Mouse (Mus musculus) erythroid progenitor cell, adult 5-6 weeks (primary cell): ENCODE results near the gene Megf11. TPM values are rescaled to one million over a fixed set of nuclear protein-coding genes. Genes with fewer than 3 reads are reported as not detected.
A peak's percentile ranks its signal among the peaks of the same experiment; 100 is the strongest.

Source experiments
- ATAC-seq: replicated peaks from 2 replicates; pipeline ENCODE4 v1.8.0; 2016; ENCODE audit warnings: moderate number of reproducible peaks, mild to moderate bottlenecking, moderate TSS enrichment, inconsistent platforms; ENCODE audit not compliant: poor library complexity, low FRiP score, severe bottlenecking
- total RNA-seq, 2 experiments: library from RNA; stranded (forward) in 1 of 2; stranded (reverse) in 1 of 2; fragments of 150-400 nt in 1 of 2; fragments of 186-747, 209-891 nt in 1 of 2; gene quantifications; 2 replicates each; pipeline versions ENCODE4 v1.2.3 to v1.2.4; 2015 to 2017; ENCODE audit warnings: low replicate concordance in 2 of 2

Megf11 gene
- total RNA-seq (2015; ENCODE audit: low replicate concordance) = not detected in 2 replicates
- 0.64 TPM in 1 of 2 replicates, not detected in the other for total RNA-seq (2017; ENCODE audit: low replicate concordance)

DNA sequence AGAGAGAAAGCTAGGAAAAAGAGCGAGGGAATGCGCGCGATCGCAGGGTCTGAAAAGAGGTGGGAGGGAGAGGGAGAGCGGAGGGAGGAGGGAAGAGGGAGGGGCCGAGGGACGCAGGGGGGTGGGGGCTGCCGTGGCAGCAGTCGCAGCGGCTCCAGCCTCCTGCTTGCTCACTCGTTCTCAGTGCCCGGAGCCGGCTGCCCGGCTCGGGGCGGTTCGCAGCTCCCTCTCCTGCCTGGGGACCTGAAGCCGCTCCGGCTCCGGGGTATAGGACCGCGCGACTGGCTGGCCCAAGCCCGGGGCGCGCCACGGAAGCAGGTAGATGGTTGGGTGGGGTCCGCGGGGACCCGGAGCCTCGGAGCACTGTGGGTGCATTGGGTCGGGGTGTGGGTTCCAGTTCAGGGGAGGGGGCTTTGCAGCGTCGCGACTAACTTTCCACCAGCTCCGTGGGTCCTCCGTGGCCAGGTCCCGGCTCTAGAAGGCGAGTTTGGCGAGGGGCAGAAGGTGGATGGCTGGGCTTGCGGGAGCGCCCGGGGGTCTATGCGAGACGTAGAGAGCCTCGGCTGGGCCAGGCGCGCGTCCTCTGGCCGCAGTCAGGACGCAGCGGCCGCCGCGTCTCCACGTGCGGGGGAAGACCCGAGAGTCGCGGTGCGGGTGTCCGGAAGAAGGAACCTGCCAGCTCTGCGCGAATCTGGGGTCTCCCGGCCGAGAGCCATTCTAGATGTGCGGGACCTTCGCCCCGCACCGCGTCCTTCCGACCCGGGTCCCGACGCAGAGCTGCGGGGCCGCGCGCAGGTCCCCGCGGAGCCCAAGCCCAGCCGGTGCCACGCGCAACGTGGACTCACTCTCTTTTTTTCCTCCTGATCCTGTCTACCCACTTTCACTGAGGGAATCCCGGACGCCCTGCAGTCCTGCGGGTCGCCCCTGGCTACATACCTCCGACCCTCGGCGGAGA lies at the start of gene Megf11:
TSS of gene Megf11 (plus strand) at position 116 of the 955 bp plus-strand sequence.
- no peak for ATAC-seq

DNA sequence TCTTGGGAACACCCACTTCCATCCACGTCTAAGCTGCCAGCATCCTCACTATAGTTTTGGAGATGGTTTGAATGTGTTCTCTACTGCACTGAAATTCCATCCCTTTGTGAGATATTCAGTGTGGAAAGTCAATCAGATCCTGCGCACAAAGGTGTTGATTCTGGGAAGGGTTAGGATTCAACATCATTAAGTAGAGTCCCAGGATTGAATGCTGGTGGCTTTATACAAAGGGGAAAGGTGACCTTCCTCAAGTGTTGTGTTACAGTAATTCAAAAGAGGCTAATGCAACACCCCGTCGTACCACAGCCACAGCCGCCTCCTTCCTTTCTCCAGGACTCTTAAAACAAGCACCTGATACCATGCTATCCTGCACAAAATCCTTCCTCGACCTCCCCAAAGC lies 49.6 kb upstream of the Megf11 start:
- ATAC-seq = no peak

DNA sequence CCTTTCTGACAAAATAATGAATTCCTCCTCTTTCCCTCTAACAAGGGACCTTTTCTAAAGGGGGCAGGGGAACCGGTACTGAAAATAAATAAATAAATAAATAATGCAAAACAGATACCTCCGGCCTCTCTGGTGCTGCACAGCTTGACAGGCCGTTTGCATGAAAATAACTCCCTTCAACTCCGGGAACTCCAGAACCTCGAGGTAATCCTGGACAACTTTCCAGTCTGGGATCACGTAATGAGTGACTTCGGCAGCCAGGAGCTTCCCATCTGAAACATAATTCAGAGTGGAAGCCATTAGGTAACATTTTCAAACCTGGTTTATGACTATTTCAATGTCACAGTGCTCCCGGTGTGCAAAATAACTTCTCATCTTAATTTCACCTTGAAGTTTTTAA lies 46.1 kb upstream of the Megf11 start:
- ATAC-seq = no peak

DNA sequence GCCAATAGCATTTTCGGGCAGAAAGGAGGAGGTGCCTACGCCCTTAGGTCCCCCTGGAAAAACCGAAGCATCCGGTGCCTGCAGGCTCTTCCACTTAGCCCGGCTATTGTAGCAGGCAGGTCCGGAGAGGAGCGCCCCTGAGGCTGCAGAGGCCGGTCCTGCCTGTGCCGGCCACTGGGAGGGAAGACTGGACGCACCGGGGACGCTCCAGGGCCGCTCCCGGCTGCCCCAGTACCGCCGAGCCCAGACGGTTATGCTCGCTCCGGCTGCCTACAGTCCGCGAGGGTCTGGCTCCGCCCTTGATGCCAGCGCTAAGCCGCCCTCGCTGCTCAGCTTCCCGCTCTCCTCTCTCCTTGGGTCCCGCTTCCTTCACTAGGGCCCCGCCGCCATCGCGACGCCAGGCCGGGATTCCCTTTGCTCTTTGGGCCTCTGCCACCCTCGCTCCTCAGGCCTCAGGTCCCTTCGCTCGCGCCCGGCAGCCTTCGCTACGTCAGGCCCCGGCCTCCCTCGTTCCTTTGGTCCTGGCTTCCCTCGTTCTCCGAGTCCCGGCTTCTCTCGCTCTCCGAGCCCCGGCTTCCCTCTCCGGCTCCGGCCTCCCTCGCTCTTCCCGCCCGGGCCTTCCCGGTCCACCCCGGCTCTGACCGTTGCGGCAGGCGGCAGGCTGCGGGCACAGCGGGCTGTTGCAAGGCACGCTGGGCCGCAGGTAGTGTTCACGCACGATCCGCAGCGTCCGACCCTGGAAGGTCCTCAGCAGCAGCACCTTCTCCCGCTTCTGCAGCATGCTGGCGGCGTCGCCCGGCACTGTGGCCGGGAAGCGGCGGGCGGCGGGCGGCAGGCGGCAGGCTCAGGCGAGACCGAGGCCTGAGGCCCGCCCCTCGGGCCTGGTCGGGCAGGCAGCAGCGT lies 44.8 kb upstream of the Megf11 start:
- ATAC-seq = peak; percentile 88

DNA sequence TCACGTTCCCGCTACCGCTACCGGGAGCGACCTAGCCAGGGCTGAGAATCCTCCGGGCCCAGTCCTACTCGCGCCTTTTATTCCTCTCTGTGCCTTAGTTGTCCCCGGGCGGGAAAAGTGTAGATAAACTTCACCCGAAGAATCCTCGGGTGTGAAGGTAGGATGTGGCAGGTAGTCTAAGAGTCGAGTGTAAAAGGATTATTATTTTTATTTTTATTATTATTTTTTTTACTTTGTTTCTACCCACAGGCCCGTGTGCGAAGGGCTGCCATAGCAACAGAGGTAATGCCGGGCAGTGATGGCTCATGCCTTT lies 44.2 kb upstream of the Megf11 start, which contains the start of gene Dis3l:
TSS of gene Dis3l (minus strand) at position 35 of the 313 bp plus-strand sequence.
- 0 out of 2 replicates have a peak, but pooled peaks have one; percentile 5 for ATAC-seq

DNA sequence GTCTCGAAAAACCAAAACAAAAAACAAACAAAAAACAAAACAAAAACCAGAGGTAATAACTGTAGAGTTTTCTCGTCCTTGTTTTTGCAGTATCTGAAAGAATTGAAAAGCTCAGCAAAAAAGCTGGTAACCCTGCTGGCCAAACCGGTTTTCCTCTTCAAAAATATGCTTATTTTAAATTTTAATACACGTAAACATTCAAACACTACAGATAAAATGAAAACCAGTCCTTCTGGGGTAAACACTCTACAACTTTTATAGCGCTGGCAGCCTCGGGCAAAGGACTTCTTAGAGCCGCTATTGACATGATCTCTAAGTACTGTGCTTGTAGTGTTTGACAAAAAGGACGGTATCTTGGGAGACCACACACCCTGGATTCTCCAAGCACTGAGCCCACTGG lies 43.8 kb upstream of the Megf11 start:
- no peak for ATAC-seq

DNA sequence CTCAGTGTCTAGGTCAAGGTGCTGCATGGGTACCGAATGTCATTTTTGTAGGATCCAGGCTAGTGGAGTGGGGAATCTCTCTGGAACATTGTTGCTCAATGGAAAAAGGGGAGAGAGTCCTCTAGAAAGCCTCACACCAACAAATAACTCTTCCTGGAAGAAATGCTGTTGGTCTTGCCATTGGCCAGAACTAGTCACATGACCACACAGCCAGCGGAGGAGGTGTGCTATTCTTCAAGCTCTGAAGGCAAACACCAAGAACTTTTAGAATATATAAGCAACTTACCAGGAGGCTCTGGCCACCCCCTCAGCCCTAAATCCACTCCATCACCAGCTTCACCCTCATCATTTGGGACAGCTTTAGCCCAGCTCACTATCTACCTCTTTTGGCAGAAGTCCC lies 41.8 kb upstream of the Megf11 start:
- ATAC-seq = no peak

DNA sequence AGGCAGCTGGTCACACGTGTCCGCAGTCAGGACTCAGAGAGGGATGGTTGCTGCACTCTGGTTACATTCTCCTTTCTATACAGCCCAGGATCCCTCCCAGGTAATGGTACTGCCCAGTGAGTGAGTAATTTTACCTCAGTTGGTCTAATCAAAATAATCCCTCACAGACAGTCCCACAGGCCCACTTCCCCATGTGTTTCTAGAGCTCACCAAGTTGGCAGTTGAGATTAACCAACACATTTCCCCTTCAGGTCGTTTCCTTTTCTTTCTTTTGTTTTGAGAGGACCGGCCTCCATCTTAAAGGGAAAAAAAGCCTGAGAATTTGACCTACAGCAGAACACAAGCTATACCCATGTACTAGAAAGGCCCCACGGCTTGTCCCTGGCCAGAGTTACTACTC lies 39.5 kb upstream of the Megf11 start:
- no peak for ATAC-seq

DNA sequence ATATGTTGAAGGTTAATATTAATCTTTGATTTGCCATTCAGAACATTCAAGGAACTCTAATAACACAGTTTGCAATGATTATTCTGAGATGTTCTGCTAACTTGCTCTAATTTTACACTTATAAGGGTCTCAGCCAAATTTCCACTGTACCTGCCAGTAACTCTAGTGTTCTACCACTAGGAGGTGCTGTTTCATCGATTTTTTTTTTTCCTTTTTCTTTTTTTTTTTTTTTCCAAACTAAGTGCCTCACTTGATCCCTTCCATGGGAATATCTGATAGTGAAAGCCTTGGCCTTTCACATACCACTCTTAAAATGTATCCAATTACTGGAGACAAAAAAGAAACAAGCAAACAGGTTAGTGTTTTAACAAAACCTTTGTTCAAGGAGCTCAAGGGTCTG lies 38.0 kb upstream of the Megf11 start:
- no peak for ATAC-seq

DNA sequence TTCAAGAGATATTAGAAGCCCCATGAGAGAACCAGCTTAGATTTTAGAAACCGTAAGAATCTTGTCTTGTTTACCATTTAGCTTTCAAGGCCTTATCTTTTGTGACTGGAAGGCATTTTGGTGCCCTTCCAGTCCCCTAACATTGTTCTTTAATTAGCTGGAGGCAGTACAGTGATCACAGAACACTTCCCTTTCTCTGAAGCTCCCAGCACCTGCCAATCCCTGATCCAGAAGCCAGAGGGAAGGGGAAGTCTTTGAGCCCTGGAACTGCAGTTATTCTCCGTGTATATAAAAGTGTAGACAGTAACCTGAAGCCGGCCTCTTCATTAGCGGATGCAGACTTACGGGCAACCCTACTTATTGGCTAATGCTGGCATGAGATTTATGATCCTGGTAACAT lies 35.9 kb upstream of the Megf11 start:
- no peak for ATAC-seq

DNA sequence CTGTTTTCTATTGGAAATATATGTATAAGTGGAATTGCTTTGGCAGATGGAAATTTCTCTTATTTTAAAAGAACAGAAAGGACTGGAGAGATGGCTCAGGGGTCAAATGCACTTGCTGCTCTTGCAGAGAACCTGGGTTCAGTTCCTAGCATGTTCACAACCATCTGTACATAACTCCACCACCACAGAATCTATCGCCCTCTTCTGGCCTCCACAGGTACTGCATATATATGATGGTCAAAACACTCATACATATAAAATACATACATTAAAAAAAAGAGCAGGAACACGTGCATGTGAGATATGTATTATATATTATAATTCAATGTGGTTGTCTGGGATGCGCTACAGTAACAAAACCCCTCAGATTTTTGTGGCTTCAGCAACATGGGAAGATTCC lies 34.2 kb upstream of the Megf11 start:
- ATAC-seq = 0 out of 2 replicates have a peak, but pooled peaks have one; percentile 61

DNA sequence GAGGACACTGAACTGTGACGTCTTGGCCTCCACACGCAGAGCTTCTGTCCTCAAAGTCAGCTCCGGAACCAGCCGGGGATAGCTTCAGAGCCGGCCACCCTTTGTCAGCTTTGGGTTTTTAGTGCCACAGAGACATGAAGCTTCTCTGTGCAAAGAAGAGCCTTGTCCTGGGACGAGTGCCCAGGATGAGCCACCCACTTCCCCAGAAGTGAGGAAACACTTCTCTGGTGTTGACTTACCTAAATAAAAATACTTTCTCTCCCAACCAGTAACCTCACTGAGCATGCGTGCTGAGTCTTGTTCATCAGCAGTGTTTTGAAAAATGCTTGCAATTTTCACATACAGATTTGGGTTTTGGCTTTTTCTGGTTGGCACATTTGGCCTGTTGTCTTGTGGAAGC lies 29.8 kb upstream of the Megf11 start:
- no peak for ATAC-seq

DNA sequence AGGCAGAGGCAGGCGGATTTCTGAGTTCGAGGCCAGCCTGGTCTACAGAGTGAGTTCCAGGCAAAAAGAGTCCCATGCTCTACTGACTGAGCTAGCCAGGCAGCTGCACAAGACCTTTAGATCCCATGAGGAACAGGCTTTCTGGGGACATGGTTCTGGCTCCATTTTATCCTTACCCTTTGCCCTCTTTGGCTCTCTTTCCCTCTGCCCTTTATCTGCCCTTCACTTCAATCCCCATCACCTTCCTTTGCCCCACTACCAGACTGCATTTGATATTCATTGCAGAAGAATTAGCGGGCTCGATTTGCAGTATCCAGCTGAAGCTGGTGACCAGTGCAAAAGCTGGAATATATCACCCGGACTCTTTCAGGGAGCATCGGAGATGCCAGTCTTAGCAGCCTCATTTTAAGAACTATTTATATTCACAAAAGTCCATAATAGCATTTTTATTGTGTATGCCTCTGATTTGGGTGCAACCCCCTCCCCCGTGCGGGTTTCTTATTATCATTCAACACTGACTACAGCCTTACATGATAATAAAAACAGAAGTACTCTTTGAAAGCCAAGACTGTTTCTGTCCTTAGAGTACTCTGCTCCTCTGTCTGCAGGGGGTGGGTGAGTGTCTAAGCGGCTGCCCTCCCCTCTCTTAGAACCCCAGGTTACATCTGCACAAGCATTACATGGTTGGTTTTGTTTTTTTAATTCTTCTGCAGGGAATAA lies 24.0 kb upstream of the Megf11 start:
- ATAC-seq = no peak

DNA sequence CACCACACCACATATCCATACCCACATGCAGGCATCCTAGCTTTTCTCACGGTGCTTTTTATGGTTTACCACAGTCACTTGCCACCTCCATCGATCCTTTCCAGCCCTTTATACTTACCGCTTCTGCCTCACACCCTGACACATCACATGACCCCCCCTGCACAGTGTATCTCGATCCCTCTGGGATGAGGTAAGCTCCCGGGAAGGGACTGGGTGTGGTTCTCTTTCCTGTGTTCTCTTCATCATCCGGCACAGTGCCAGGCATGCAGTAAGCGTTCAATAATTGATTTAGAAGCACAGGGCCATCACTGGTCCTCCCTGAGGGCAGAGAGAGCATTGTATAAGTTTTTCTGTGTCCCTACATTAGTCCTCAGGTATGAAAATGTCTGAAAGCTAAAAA lies 15.6 kb upstream of the Megf11 start:
- no peak for ATAC-seq

DNA sequence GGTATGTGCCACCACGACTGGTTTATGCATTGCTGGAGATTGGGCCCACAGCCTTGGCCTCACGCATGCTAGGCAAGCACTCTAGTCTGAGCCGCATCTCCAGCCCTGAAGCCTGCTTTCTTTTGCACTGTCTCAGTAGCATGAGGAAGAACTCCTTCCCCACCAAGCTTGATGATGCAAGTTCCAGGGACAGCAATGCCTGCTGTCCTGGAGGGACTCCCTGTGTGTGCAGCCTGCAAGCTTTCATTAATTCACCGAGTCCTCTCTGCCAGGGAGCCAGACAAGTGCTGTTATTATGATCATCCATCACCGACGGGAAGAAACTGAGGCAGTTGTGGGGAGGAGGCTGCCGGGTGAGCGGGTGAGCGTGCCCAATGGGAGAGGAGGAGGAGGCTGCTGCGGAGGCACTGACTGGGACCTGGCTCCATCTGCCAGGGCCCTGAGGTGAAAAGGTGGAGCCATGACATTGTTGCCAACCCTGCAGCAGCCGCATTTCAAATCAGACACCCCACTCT lies 14.1 kb upstream of the Megf11 start:
- ATAC-seq = 0 out of 2 replicates have a peak, but pooled peaks have one; percentile 25

DNA sequence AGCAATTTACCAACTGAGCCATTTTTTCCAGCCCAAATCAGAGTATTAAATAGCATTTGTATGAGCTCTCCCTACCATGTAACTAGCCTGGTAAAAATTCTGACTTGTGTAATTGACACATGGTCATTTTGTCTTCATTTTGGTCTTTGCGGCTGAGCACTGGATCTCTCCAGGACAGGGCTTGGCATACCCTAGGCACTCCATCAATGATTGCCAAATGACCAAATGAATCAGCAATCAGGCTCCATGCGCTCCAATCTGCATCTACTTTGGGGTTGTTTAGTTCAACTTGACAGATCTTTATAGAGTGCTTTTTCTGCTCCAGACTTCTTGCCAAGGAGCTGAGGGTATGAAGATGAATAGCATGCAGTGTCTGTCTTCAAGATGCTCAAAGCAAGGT lies 9.0 kb upstream of the Megf11 start:
- ATAC-seq = no peak

DNA sequence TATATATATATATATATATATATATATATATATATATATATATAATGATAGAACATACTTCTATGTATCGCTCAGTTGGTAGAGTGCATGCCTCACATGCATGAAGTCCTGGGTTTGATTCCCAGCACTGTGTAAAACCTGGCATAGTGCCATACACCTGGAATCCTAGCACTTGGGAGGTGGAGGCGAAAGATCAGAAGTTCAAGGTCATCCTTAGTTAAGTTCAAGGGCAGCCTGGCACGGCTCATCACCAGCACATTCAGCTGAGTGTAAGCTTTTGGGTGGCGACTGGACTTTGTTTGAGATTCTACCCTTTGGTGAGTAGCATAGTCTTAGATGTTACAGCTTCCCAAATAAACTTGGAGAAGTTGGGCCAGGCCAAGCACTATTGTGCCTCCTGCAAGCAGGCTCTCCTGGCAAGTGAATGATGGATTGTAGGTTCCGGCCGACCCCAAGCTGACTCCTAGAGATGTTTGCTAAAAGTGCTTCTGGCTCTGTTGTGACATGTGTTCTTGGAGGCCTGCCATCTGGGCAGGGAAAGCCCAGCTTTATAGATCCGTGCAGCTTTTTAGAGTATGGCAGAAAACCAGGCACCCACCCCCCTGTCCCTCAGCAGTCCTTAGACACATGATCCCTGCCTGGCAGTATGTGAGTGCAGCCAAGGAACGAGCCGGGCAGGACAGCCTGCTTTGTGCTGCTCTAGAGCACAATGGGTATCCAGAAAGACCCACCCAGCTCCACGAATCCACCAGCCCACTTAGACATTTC lies 2.2 kb upstream of the Megf11 start:
- ATAC-seq = no peak

DNA sequence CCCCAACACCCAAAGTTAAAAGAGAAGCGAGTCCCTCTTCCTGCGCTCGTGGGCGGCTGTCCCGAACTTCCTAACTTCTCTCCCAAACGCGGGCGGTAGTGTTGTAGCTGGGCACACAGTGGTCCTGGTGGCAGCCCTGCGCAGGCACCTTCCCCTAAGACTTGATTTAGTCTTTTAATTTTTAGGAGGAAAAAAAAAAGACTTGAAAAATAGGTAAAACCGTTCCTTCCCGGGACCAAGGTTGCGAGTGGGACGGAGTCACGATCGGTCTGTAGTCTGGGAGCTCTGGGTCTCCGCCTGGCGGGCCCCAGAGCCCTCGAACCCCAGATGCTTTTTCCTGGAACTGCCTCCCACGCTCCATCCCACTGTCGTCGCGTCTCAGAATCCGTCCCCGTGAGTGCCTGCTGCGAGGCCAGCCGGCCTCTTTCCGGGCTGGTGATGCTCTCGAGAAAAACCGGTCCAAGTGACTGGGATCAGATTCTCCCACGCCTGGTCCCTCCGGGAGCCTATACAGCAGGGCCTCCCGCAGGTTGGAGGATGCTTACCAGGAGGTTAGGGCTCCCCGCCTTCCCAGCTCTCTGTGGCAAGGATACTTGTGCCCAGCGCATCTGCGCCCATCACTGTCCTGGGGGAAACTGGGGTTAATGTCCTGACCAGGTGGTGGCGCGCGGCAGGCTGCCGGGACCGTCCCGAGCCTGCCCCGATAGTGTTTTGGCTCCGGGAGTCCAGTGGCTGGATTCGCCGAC lies 1.2 kb downstream of the Megf11 start:
- no peak for ATAC-seq
